Mouse (Mus musculus) liver, adult (tissue): ENCODE measurements around the gene Cpm.

ENCODE experiments used
- GATA4 ChIP-seq: IDR thresholded peaks from 2 replicates; pipeline ENCODE4 v1.6.1; 2014; ENCODE audit warnings: mild to moderate bottlenecking, low read length; ENCODE audit not compliant: insufficient replicate concordance

The Cpm gene

DNA sequence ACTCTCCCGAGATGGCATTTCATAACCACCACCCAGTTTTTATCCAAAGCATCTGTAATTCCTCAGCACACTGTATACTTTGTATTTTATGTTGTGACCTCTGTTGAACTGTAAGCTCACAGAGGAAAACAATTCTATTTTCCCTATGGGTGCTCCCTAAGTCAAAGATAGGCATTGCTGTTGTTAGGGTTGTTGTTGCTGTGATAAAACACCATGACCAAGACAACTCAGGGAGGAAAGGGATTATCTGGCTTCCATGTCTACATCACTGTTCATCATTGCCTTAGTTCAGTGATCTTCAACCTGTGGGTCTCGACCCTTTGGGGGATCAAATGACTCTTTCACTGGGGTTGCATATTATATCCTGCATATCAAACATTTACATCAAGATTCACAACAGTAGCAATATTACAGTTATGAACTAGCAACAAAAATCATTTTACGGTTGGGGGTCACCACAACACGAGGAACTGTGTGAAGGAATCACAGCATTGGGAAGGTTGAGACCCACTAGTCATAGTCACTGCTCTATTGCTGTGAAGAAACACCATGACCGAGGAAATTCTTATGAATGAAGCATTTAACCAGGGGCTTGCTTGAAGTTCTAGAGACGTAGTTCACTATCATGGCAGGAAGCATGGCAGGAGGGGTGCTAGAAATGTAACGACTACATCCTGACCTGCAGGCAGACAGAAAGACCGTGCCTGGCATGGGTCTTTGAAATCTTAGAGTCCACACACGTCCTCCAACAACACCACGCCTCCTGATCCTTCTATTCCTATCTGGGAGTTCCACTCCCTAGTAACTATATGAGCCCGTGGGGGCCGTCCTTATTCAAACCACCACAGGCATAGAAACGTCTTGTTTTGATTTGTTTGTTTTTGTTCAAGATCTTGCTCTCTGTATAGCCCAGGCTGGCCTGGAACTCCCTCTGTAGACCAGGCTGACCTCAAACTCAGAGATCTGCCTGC, 38.7 kb upstream of the Cpm start:
- TF ChIP-seq GATA4, result no peak

DNA sequence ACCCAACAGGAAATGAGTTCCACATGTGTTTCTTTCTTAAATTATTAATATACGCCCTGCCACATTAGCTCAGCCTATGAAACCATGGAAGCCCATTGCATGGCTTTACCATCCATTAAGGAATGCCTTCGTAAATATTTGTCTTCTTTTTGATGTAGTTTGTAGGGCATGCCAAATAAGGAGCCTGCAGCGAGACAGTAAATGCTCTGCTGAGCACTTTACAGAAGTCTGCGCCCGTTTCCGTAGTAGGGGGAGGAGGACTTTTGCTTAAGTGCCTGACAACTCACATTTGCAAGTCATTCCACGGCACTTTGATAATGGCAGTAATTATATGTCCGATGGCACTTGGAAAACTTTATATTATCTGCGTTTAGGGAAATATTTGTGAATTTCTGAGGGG, 37.5 kb upstream of the Cpm start:
- TF ChIP-seq GATA4, result no peak

GRCm38 (mm10) chr10:117592306-117593040, 36.8 kb upstream of the Cpm start:
- TF ChIP-seq GATA4, result no peak

GRCm38 (mm10) chr10:117593041-117593570, 36.2 kb upstream of the Cpm start:
- TF ChIP-seq GATA4, result no peak

GRCm38 (mm10) chr10:117593857-117594256, 35.4 kb upstream of the Cpm start:
- no peak for TF ChIP-seq GATA4

GRCm38 (mm10) chr10:117594291-117594850, 34.9 kb upstream of the Cpm start:
- no peak for TF ChIP-seq GATA4

DNA sequence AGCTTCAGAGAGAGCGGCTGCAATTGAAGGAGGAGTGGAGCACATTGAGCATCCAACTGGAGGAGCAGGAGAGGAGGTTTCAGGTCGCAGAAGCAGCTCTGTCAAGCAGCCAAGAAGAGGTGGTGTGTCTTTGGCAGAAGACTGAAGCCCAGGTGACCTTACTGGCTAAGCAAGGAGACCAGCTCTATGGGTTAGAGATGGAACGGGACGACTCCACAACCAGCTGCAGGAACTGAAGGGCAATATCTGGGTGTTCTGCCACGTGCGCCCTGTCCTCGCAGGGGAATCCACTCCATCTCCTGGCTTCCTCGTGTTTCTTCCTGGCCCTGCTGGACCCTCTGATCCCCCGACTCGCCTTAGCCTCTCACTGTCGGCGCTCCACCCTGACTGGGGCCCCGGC, 34.4 kb upstream of the Cpm start:
- no peak for TF ChIP-seq GATA4

DNA sequence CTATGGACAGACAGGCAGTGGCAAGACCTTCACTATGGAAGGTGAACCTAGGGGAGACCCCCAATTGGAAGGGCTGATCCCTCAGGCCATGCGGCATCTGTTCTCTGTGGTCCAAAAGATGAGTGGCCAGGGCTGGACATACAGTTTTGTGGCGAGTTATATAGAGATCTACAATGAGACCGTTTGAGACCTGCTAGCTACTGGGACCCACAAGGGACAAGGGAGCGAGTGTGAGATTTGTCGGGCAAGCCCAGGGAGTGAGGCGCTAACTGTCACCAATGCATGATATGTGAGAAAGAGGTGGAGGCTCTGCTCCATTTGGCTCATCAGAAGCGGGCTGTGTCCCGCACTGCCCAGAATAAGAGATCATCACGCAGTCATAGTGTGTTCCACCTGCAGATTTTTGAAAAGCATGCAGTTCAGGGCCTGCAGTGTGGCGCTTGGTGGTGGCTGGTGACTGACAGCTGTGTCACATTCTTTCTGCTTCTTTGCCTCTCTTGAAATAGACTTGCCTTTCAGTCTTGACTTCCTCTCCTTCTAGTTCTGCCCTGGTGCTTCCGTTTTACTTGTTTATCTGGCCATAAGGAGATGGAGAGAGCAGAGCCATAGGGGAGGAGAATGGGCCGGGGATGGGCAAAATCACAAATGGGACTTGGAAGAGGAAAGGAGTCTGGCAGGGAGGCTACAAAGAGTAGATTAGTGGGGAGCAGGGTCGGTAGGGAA, 33.7 kb upstream of the Cpm start:
- TF ChIP-seq GATA4, result no peak

GRCm38 (mm10) chr10:117596165-117596735, 33.0 kb upstream of the Cpm start:
- TF ChIP-seq GATA4, result no peak

GRCm38 (mm10) chr10:117596771-117597324, 32.5 kb upstream of the Cpm start:
- TF ChIP-seq GATA4, result no peak

GRCm38 (mm10) chr10:117598266-117598950, 30.9 kb upstream of the Cpm start:
- TF ChIP-seq GATA4, result no peak

GRCm38 (mm10) chr10:117601146-117602035, 27.9 kb upstream of the Cpm start:
- TF ChIP-seq GATA4, result no peak
